Mouse (Mus musculus) granulocyte monocyte progenitor cell, adult 5-6 weeks (primary cell): ENCODE data around the gene Xlr5a. TPM values are rescaled to one million over a fixed set of nuclear protein-coding genes. Genes with fewer than 3 reads are reported as not detected.
"Not testable (repeated sequence)": the region's sequence is repeated elsewhere in the genome, so short reads cannot be mapped to it uniquely, and the experiment has no call there.

Experiments
- ATAC-seq: replicated peaks from 2 replicates; pipeline ENCODE4 v1.8.0; 2016; ENCODE audit warnings: mild to moderate bottlenecking, moderate TSS enrichment, inconsistent platforms; ENCODE audit not compliant: poor library complexity, severe bottlenecking
- total RNA-seq, 2 experiments: library from RNA; stranded (forward) in 1 of 2; stranded (reverse) in 1 of 2; fragments of 200-712, 200-1000 nt in 1 of 2; fragments of >200 nt in 1 of 2; fragmentation: Nextera tagmentation in 1 of 2; gene quantifications; 2 replicates each; pipeline ENCODE4 v1.2.3; 2014 to 2017

The Xlr5a gene
- total RNA-seq, 2 experiments from 2014 or later = not detected

DNA sequence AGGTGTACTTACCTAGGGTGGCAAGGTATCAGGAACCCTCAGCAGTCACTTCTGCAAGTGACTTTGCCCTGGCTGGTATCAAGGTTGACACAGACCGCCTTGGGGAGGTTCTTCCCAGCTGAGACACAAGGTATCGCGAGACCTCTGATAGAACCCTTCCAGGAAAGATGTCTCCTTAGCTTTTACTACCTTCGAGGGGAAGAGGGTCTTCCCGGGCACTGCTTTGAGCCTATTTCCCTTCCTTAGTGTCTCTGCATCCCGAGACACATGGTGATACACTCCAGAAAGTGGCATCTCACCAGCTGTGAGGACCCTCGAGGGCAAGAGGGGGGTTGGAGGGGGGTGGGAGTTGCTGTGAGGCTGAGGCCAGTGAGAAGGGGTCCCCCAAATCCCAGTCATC lies 143.4 kb downstream of the Xlr5a start, which contains the start of gene DXBay18:
DXBay18 (minus strand) TSS at position 101 of the 400 bp plus-strand sequence.
- ATAC-seq = not testable (repeated sequence)

DNA sequence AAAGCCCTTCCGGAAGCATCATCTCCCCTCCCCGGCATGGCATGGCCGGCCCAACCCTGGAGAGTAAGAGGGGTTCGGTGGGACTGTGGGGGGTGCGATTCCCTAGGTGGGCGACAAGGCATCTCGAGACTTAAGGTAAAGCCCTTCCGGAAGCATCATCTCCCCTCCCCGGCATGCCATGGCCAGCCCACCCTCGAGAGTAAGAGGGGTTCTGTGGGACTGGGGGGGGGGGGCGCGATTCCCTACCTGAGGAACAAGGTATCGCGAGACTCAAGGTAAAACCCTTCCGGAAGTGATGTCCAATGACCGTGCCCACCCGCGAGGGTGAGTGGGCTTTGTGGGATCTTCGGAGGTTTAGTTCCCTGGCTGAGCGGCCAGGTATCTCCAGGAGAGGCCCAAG lies 144.3 kb downstream of the Xlr5a start, which contains the start of gene Xlr5b:
Xlr5b (plus strand) TSS at position 301 of the 400 bp plus-strand sequence.
- not testable (repeated sequence) for ATAC-seq

DNA sequence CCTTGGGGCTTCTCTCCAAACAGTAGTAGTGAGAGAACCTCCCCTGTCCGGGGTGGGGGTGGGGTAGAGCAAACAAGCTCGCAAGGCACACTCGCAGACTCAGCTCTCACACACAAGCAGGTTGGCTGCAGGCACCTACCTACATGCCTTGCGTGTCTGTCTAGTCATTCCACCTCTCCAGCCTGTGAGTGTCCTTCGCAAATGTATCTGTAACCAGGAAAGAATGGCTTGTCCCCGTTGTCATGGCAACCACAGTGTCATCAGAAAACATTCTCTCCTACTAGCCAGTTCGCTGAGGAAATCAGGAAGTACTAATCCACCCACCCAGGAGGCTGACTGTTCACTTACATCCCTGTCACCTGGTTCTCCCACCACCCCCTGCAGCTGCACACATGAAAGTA lies 149.6 kb downstream of the Xlr5a start:
- ATAC-seq = peak; percentile 95

DNA sequence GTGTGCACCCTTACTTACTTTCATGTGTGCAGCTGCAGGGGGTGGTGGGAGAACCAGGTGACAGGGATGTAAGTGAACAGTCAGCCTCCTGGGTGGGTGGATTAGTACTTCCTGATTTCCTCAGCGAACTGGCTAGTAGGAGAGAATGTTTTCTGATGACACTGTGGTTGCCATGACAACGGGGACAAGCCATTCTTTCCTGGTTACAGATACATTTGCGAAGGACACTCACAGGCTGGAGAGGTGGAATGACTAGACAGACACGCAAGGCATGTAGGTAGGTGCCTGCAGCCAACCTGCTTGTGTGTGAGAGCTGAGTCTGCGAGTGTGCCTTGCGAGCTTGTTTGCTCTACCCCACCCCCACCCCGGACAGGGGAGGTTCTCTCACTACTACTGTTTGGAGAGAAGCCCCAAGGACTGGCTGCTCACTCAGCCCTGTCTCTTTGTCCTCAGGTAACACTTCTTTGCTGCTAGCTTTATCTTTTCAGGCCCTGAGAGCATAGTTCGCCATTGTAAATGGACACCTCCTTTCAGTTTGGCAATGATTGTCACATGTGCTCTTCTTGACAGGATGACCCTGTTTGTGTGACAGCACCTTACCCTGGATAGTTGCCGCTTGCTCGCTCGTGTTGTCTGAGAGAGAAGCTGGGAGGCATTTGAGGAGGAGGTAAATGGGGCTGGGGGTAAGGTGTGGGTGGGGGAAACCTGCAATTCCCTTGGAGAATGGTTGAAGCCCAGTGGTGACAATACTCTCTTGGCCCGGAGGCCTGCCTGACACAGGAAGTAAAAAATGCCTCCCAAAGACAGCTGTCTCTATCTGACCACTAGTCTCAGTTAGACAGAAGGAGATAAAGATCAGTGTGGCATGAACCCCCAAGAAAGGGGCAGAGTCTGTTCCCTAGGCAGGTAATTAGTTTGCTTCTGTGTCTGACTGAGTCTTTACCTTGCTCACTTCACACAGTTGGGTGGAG lies 169.6 kb downstream of the Xlr5a start:
- ATAC-seq = peak; percentile 97

DNA sequence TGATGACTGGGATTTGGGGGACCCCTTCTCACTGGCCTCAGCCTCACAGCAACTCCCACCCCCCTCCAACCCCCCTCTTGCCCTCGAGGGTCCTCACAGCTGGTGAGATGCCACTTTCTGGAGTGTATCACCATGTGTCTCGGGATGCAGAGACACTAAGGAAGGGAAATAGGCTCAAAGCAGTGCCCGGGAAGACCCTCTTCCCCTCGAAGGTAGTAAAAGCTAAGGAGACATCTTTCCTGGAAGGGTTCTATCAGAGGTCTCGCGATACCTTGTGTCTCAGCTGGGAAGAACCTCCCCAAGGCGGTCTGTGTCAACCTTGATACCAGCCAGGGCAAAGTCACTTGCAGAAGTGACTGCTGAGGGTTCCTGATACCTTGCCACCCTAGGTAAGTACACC lies 176.0 kb downstream of the Xlr5a start, which contains the start of gene Gm14685:
Gm14685 (plus strand) TSS at position 301 of the 400 bp plus-strand sequence.
- not testable (repeated sequence) for ATAC-seq

DNA sequence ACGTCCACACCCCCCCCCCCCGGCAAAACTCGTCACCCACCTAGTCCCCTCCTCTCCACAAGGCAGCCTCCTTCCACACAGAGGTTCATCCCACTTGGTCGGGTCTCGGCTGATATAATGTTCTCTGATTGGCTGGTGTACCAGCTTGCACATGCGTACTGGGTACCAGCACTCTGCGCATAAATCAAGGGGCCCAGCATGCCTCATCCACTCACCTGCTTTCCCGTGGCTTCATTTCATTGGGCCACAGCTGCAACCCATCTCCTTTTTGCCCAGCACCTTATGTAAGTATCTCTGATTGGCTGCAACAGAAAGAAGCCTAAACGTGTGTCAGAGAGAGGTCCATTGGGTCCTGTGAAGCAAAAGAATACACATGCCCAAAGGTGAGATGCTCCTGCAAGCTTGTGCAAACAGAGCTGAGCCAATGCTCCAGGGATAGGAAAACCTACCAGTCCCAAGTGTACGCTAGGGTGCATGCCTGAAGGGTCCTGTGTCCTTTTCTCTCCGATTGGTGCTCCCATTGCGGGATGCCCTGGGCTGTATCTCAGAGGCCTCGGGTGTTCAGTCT lies 195.8 kb downstream of the Xlr5a start, which contains the start of gene Xlr3a:
Xlr3a (minus strand) TSS at position 155 of the 568 bp plus-strand sequence.
- peak; percentile 25; the same call in 1 of the 2 replicates for ATAC-seq

DNA sequence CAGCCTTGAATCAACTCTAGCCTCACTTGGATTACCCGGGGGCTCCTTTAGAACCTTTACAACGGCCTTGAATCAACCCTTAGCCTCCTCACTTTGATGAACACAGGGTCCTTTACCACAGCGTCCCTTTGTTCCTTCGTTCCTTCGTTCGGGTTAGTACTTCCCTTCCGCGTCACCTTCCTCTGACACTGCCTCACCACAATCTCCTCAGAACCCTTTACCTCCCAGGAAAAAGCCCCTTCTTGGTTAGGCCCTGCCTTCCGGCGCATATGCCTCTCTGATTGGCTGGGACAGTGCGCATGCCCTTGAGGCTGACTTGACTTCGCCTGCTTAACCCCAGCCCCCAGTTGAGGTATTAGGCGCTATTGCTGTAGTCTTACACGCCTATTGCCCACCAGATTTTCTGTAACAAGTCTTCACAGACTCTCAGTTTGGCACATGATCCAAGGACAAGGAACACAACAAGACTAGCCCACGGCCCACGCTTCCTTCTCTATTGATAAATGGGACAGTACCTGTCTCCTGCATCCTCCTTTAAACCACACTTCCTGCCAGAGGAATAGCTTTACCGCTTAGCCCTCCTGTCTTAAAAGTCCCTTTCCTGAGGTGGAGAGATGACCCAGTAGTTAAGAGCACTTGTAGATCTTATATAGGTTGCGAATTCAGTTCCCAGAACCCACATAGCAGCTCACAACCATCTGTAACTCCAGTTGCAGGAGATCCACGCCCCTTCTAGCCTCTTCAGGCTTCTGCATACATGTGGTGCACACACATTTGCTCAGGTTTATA lies 210.3 kb downstream of the Xlr5a start, which contains the start of gene Xlr4a:
Xlr4a (minus strand) TSS at position 212 of the 789 bp plus-strand sequence.
- 0 out of 2 replicates have a peak, but pooled peaks have one; percentile 14 for ATAC-seq

DNA sequence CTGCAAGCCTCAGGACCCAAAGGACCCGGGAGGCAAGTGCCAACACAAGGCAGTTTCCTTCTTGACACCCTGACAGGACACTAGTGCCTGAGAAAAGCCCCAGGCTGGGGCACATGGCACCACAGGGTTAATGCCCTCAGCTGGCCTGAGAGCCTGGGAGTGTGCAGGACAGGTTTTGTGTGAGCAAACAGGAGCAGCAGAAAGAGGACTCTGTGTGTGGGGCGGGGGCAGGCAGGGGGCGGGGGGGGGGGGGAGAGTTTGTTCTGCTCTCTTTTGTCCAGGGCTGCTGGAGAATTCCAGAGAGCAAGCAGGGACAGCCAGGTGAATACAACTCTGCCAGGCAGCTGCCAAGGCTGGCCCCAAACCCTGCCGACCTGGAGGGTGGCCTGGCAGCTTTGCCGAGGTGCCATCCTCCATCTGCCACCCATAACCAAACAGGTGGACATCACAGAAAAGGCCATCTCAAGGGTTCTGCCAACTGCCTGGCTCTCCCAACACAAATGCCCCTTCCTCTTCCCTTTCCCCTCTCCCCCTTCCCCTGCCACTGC lies 225.9 kb downstream of the Xlr5a start:
- not testable (repeated sequence) for ATAC-seq

DNA sequence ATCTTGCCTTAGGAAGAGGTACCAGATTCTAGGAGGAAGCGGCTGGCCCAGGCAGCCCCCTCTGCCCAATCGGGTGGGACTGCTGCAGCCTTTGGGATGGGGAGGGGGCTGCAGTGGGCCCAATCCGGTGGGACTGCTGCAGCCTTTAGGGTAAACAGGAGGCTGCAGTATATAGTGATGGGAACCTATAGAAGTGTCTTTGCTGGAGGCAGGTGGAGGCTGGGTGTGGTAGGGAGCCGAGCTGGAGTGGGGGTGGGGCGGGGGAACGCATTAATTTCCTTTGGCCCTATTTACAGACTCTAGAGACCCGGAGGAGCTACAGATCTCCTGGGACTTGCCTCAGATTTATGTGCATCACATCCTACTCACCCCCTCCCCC lies 228.4 kb downstream of the Xlr5a start, which contains the start of gene Pnma3:
Pnma3 (plus strand) TSS at position 373 of the 379 bp plus-strand sequence.
- ATAC-seq = no peak

DNA sequence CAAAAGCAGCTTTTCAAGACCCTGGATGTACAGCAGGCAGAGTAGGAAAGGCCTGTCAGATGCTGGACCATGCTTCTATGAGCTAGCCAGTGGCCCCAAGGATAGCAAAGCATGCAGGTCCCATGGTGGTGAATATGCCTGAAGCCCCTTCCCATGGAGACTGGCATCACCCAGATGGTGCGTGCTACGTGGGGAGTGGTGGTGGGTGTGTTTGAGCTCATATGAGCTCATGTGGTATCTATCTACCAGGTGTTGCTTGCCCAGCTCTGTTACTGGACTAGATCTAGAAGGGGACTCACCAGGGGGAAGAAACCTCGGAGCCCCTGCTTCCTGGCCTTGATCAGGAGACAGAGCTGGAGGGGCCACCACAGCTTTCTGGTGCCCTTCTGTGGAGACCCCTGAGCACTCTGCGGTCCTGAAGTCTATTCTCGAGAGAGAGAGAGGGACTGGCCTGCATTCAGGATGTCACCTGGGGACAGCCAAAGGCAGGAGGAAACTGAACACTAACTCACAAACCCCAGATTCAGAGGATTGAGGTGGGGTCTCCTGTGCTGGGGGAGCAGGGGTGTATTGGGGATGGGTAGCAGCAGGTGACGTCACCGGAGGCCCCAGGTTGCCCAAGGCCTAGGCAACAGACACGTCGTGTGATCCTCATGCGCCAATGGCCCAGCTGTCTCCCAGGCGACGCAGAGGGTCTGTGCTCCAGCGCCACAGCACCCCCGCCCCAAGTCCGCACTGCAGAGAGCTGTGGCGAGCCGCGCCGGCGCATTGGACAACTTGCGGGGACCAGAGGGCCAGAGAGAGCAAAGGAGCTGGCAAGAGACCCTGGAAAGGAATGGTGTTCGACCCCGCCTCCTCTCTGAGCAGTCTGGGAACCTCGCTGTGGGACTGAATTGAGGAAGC lies 229.0 kb downstream of the Xlr5a start:
- no peak for ATAC-seq

DNA sequence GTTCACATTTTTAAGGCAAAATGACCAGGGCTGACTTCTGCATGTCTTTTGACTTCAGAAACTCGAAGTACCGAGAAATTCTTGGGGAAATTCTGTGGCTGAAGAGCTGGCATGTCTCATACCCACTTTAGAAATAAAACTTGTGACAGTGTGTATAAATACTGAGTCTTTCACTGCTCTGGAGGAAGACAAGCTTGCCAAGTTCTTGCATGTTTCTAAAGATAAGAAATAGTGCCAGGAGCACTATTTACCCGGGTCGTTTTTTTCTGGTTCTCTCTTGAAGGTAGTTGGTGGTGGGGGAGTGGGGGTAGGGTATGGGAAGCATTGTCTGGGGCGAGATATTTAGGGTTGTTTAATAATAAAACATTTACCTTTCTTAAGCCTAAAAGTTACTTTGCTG lies 230.5 kb downstream of the Xlr5a start:
- no peak for ATAC-seq

DNA sequence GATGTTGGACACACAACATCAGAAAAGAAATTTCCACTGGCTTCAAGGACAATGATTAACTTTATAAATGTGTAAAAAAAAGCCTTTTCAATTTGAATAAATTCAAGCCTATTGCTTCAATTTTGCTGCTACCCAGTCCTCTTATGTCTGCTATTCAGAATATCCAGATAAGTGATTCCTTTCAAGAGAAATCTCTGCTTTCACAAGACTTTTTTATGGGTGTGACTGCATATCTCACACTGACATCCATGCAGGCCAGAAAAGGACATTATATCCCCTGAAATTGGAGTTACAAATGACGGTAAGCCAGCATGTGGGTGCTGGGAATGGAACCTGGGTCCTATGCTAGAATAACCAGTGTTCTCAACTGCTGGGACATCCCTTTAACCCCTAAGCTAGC lies 231.2 kb downstream of the Xlr5a start:
- ATAC-seq = no peak

Other genes starting within 250 kb of the Xlr5a start
- not detected in 2 replicates for gene Pnma3, start 228.2 kb downstream of the Xlr5a start, total RNA-seq (2014; fragmentation: Nextera tagmentation)
- not detected in 2 replicates for gene Pnma3, start 228.2 kb downstream of the Xlr5a start, total RNA-seq (2017)
- 23.8 and 24.8 TPM in 2 replicates for gene Xlr4a, start 210.5 kb downstream of the Xlr5a start, total RNA-seq (2014; fragmentation: Nextera tagmentation)
- gene Xlr4a, start 210.5 kb downstream of the Xlr5a start, total RNA-seq (2017) = 10.9 and 14.2 TPM in 2 replicates
- 1.8 and 8.5 TPM in 2 replicates for gene Xlr3a, start 195.9 kb downstream of the Xlr5a start, total RNA-seq (2014; fragmentation: Nextera tagmentation)
- 4.2 and 6.0 TPM in 2 replicates for gene Xlr3a, start 195.9 kb downstream of the Xlr5a start, total RNA-seq (2017)
- gene Gm14685, start 175.9 kb downstream of the Xlr5a start, total RNA-seq (2014; fragmentation: Nextera tagmentation) = not detected in 2 replicates
- not detected in 2 replicates for gene Gm14685, start 175.9 kb downstream of the Xlr5a start, total RNA-seq (2017)
- gene Xlr5b, start 144.2 kb downstream of the Xlr5a start, total RNA-seq (2014; fragmentation: Nextera tagmentation) = not detected in 2 replicates
- gene Xlr5b, start 144.2 kb downstream of the Xlr5a start, total RNA-seq (2017) = not detected in 2 replicates
- not detected in 2 replicates for gene DXBay18, start 143.5 kb downstream of the Xlr5a start, total RNA-seq (2014; fragmentation: Nextera tagmentation)
- gene DXBay18, start 143.5 kb downstream of the Xlr5a start, total RNA-seq (2017) = not detected in 2 replicates
- not detected in 2 replicates for gene Spin2d, start 116.0 kb downstream of the Xlr5a start, total RNA-seq (2014; fragmentation: Nextera tagmentation)
- gene Spin2d, start 116.0 kb downstream of the Xlr5a start, total RNA-seq (2017) = 1.6 TPM in 1 of 2 replicates, not detected in the other
- 1.3 and 16.8 TPM in 2 replicates for gene Xlr3b, start 100.8 kb downstream of the Xlr5a start, total RNA-seq (2014; fragmentation: Nextera tagmentation)
- gene Xlr3b, start 100.8 kb downstream of the Xlr5a start, total RNA-seq (2017) = 7.8 and 7.9 TPM in 2 replicates
- gene Xlr4b, start 78.6 kb downstream of the Xlr5a start, total RNA-seq (2014; fragmentation: Nextera tagmentation) = 17.1 and 17.2 TPM in 2 replicates
- gene Xlr4b, start 78.6 kb downstream of the Xlr5a start, total RNA-seq (2017) = 13.2 and 15.7 TPM in 2 replicates
- 2.3 and 5.9 TPM in 2 replicates for gene F8a, start 64.7 kb downstream of the Xlr5a start, total RNA-seq (2014; fragmentation: Nextera tagmentation)
- 3.9 and 4.2 TPM in 2 replicates for gene F8a, start 64.7 kb downstream of the Xlr5a start, total RNA-seq (2017)
- gene Xlr4c, start 49.8 kb downstream of the Xlr5a start, total RNA-seq (2014; fragmentation: Nextera tagmentation) = 2.9 and 13.5 TPM in 2 replicates
- gene Xlr4c, start 49.8 kb downstream of the Xlr5a start, total RNA-seq (2017) = 5.9 and 8.6 TPM in 2 replicates
- not detected in 2 replicates for gene Xlr3c, start 27.6 kb downstream of the Xlr5a start, total RNA-seq (2014; fragmentation: Nextera tagmentation)
- not detected in 2 replicates for gene Xlr3c, start 27.6 kb downstream of the Xlr5a start, total RNA-seq (2017)
- not detected in 2 replicates for gene Xlr5c, start within 50 bp of the Xlr5a start, total RNA-seq (2014; fragmentation: Nextera tagmentation)
- gene Xlr5c, start within 50 bp of the Xlr5a start, total RNA-seq (2017) = not detected in 2 replicates
- not detected in 2 replicates for gene Gm45015, start 43.9 kb upstream of the Xlr5a start, total RNA-seq (2014; fragmentation: Nextera tagmentation)
- not detected in 2 replicates for gene Gm45015, start 43.9 kb upstream of the Xlr5a start, total RNA-seq (2017)
- 8.5 and 11.9 TPM in 2 replicates for gene Zfp275, start 49.6 kb upstream of the Xlr5a start, total RNA-seq (2014; fragmentation: Nextera tagmentation)
- gene Zfp275, start 49.6 kb upstream of the Xlr5a start, total RNA-seq (2017) = 7.9 and 8.1 TPM in 2 replicates
- not detected in 2 replicates for gene Gm18336, start 105.8 kb upstream of the Xlr5a start, total RNA-seq (2014; fragmentation: Nextera tagmentation)
- not detected in 2 replicates for gene Gm18336, start 105.8 kb upstream of the Xlr5a start, total RNA-seq (2017)
- gene Zfp92, start 118.1 kb upstream of the Xlr5a start, total RNA-seq (2014; fragmentation: Nextera tagmentation) = not detected in 2 replicates
- not detected in 2 replicates for gene Zfp92, start 118.1 kb upstream of the Xlr5a start, total RNA-seq (2017)
- gene Trex2, start 142.4 kb upstream of the Xlr5a start, total RNA-seq (2014; fragmentation: Nextera tagmentation) = not detected in 2 replicates
- not detected in 2 replicates for gene Trex2, start 142.4 kb upstream of the Xlr5a start, total RNA-seq (2017)
- 24.2 and 29.1 TPM in 2 replicates for gene Haus7, start 166.1 kb upstream of the Xlr5a start, total RNA-seq (2014; fragmentation: Nextera tagmentation)
- 51.8 and 70.7 TPM in 2 replicates for gene Haus7, start 166.1 kb upstream of the Xlr5a start, total RNA-seq (2017)
- not detected in 2 replicates for gene Bgn, start 190.6 kb upstream of the Xlr5a start, total RNA-seq (2014; fragmentation: Nextera tagmentation)
- gene Bgn, start 190.6 kb upstream of the Xlr5a start, total RNA-seq (2017) = not detected in 2 replicates
- gene Atp2b3, start 210.1 kb upstream of the Xlr5a start, total RNA-seq (2014; fragmentation: Nextera tagmentation) = not detected in 2 replicates
- not detected in 2 replicates for gene Atp2b3, start 210.1 kb upstream of the Xlr5a start, total RNA-seq (2017)